Mouse (Mus musculus) CH12.LX (cell line): Measurements from ENCODE around the gene Dedd.

Experiments
- CTCF ChIP-seq, 2 experiments: IDR thresholded peaks in 1 of 2; conservative IDR thresholded peaks in 1 of 2; 2 replicates each; pipeline ENCODE4 v1.5.1; 2011 to 2012; ENCODE audit warnings: low read depth in 2 of 2, low read length in 2 of 2, improper control_type of control experiment in 1 of 2, inconsistent platforms in 1 of 2, mild to moderate bottlenecking in 1 of 2, moderate library complexity in 1 of 2
- POLR2A ChIP-seq: IDR thresholded peaks from 2 replicates; pipeline ENCODE4 v1.6.1; 2011; ENCODE audit warnings: low read depth, mild to moderate bottlenecking, improper control_type of control experiment, low read length

- TF ChIP-seq CTCF (conservative IDR thresholded peaks at IDR 0.05 in 1 of 2, IDR thresholded peaks at IDR 0.05 in 1 of 2; ENCODE audit: low read depth in 2 of 2, low read length in 2 of 2) = no peak
- no peak for TF ChIP-seq POLR2A
These were observed 48.6 kb upstream of the Dedd start for GRCm38 (mm10) chr1:171280250-171280915.
